Mouse (Mus musculus): ENCODE data around the gene Madd.

DNA sequence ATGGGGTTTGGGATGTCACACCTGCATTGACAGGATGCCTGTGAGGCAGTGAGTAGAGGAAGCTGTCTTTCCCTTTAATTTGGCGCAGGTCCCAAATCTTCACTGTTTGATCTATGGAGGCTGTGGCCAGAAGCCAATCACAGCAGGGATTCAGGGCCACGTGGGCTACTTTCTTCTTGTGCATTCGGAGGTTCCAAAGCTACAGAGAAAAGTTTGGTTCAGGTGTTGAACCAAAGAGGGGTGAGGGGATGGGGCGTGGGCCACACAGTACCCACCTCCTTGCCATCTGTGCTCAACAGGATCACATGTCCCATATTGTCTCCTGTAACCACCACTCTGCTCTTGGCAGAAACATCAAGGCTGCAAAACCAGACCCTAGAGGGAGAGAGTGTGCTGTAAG lies 33.4 kb upstream of the Madd start:
- no peak for TF ChIP-seq CTCF (IDR thresholded peaks at IDR 0.05; ENCODE audit: low read depth, low read length)
- TF ChIP-seq POLR2A (IDR thresholded peaks at IDR 0.05; ENCODE audit: borderline replicate concordance, low read depth, low read length): no peak

Data from bone marrow macrophage, adult 2 months (primary cell).